Mouse (Mus musculus): ENCODE measurements at regions not wholly inside any gene's neighbourhood (a gene's known extent, or its start where the extent isn't known, plus 50 kb on each side); places are given as distances from the start of the nearest gene placed in this dataset.

DNA sequence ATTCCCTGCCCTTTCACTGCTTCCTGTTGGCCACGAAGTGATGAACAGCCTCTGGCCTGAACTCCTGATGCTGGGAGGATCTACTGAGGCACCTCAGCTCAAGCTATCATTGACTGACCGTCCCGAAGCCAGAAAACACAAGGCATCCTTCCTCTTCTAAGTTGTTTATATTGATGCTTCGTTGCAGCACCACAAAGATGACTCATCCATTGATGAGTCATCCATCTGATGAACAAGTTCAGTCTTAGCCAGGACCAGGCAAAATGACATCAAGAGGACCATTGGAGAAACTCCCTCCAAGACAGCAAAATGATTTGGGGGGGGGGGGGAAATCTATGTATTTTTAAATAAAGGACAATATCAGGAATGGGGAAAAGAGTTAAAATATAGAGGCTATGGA lies 144.5 kb downstream of the Rab28 start:
- ATAC-seq (ENCODE audit: low TSS enrichment), result no peak

GRCm38 (mm10) chr5:41562299-41562698 lies 145.7 kb downstream of the Rab28 start:
- no peak for ATAC-seq (ENCODE audit: low TSS enrichment)

DNA sequence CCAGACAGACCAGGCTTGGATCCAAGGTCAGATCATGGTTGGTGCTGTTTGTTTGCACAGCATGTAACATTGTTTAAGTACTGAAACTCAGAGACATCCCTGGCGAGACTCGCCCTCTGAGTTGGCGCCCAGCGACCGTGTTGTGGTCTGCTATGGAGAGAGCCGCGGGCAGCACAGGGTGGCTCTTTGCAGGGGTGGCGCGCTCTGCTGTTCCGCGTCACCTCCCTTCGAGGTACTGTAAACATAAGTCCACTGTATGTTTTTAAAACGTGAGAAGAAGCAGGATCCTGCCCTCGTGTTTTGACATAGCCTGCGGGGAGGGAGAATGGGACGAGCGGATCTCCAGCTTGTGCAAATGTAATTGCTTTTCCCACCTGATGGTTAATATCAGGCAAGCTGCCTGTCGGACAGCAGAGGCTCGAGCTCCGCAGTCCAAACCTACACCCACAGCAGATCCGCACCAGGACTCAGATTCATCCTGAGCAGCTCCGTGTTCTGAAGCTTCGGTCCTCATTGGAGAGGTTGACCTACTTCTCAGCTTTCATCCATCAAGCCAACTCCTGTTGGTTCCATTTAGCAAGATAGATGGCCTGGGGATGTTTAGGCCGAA lies 151.2 kb downstream of the Rab28 start:
- ATAC-seq (ENCODE audit: low TSS enrichment), result peak; percentile 41; the same call in 1 of the 2 replicates

DNA sequence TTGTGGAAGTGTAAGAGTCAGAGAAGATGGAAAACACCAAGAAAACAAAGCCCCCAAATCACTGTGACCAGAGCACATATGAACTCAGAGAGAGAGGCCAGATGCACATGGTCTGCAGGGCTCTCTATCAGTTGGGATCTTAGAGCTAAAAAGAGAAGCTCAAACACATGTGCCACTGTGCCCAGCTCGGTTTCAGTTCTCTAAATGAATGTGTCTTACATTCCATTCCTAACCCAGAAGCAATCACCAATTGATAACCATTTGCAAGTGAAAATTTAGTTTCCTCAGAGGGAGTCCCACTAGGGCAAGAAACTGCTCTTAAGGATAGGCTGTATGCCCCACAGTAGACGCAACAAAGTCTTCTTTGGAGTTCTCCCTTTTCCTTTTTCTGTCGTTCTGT lies 153.6 kb downstream of the Rab28 start:
- ATAC-seq (ENCODE audit: low TSS enrichment), result no peak

DNA sequence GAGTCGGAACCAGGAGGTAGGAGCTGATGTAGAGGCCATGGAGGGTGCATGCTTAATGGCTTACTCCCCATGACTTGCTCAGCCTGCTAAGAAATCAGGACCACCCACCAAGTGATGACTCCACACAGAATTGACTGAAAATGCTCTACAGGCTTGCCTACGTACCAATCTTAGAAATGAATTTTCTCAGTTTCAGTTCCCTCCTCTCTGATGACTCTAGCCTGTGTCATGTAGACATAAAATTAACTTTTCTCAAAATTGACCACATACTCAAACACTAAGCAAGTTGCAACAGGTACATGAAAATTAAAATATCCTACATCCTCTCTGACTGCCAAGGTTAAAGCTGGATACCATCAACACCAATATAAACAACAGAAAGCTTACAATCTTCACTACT lies 157.9 kb downstream of the Rab28 start:
- ATAC-seq (ENCODE audit: low TSS enrichment), result no peak

- no peak for ATAC-seq (ENCODE audit: low TSS enrichment)
Measured at GRCm38 (mm10) chr5:41546909-41547308, 161.0 kb downstream of the Rab28 start.

- no peak for ATAC-seq (ENCODE audit: low TSS enrichment)
Measured at GRCm38 (mm10) chr5:41540789-41541188, 167.2 kb downstream of the Rab28 start.

DNA sequence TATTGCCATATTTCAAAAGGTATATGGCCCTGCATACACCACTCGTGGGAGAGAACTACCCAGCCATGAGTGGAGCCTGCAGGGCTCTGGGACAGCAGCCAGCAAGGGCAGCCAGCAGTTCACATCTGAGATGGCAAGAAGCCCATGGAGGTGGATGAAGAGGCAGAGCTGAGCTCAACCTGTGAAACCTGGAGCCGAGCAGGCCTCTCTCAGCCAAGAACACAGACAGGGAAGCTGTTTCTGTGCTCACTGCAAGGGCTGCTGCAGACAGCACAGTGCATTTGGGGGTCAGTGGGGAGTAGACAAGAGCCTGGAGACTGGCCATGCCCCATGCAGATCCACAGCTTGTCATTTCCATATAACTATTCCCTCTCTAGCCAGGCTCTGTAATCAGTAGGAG lies 173.4 kb downstream of the Rab28 start:
- ATAC-seq (ENCODE audit: low TSS enrichment), result no peak

Measured in frontal cortex, adult (tissue).